ENCODE assay signal across 8 mouse cellular contexts in the genomic region with DNA sequence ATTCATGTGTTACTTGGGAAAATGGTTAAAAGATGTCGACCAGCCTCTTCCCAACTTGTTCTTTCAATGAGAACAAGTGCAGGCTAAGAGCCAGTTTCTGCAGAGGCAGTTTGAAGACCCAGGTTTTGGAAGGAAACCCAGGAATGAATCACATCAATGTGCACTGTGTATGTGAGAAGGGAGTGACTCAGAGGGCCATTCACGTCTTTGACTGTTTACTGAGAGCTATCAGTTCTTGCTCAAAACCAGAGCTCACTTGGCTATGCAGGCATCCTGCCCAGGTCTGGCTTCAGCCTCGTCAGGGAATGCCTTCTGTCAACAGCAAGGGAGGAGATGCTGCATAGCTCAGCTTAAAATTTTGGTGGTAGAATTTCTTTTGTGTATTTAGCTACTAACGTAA. TPM values are rescaled to one million over a fixed set of nuclear protein-coding genes. Genes with fewer than 3 reads are reported as not detected.
DNase-seq lines count a peak whose midpoint lies in the region; ATAC-seq and TF ChIP-seq lines count a peak whose summit lies in the region.

No protein-coding gene starts in this region.

- H3K4me2 ChIP-seq in midbrain, embryonic 15.5 days: no peak overlapping the region
- no peak overlapping the region for H3K4me2 ChIP-seq in midbrain, embryonic 11.5 days
- no peak overlapping the region for H3K4me2 ChIP-seq in hindbrain, postnatal 0 days (ENCODE audit: low read depth, low read length)

- H3K9me3 ChIP-seq in midbrain, embryonic 15.5 days: no peaks in the 10 kb centered on the region
- H3K9me3 ChIP-seq in midbrain, embryonic 11.5 days (ENCODE audit: control insufficient read depth, low read length): no peaks in the 10 kb centered on the region
- H3K9me3 ChIP-seq in hindbrain, postnatal 0 days (ENCODE audit: low read length): no peaks in the 10 kb centered on the region

- TF ChIP-seq CTCF in hindbrain, postnatal 0 days (IDR thresholded peaks at IDR 0.05; ENCODE audit: low read depth): no peak

- peaks cover 4% of the 10 kb centered on the region for H3K4me1 ChIP-seq in midbrain, embryonic 15.5 days
- peaks cover under 1% of the 10 kb centered on the region; the same call in 1 of the 2 replicates for H3K4me1 ChIP-seq in midbrain, embryonic 11.5 days (ENCODE audit: control insufficient read depth, insufficient read depth, low read length)
- 0 out of 2 replicates have a peak, but pooled peaks cover under 1% of the 10 kb centered on the region for H3K4me1 ChIP-seq in hindbrain, postnatal 0 days (ENCODE audit: insufficient read depth, low read length)

- DNase-seq in midbrain, embryonic 11.5 days (ENCODE audit: low spot score, missing footprints): no peak
- DNase-seq in frontal cortex, adult 2 months (ENCODE audit: extremely low spot score in 1 of 2, low spot score in 1 of 2): peak; percentile 71 to 83
- peak; percentile 43 for DNase-seq in hindbrain, postnatal 0 days (ENCODE audit: low spot score)
- DNase-seq in lung, postnatal 14 days: peak; percentile 62
- no peak for DNase-seq in thymus, postnatal 4 days
- DNase-seq in kidney, adult 18-20 months: no peak
- DNase-seq in embryo, embryonic 10.5 days (ENCODE audit: low spot score): no peak

- ATAC-seq in midbrain, embryonic 15.5 days (replicated peaks): no peak
- ATAC-seq in midbrain, embryonic 11.5 days (ENCODE audit: low FRiP score): no peak
- peak; percentile 40; the same call in 1 of the 2 replicates for ATAC-seq in hindbrain, postnatal 0 days

- H3K27me3 ChIP-seq in midbrain, embryonic 15.5 days (replicated peaks): no peaks in the 10 kb centered on the region
- H3K27me3 ChIP-seq in midbrain, embryonic 11.5 days (ENCODE audit: control insufficient read depth, insufficient read depth, low read length): no peaks in the 10 kb centered on the region
- H3K27me3 ChIP-seq in hindbrain, postnatal 0 days (ENCODE audit: insufficient read depth, low read length): no peaks in the 10 kb centered on the region

- H3K36me3 ChIP-seq in midbrain, embryonic 15.5 days (replicated peaks): no peaks in the 10 kb centered on the region
- no peaks in the 10 kb centered on the region for H3K36me3 ChIP-seq in midbrain, embryonic 11.5 days (ENCODE audit: control insufficient read depth, insufficient read depth, low read length)
- H3K36me3 ChIP-seq in hindbrain, postnatal 0 days (ENCODE audit: insufficient read depth, low read length): no peaks in the 10 kb centered on the region

- H3K27ac ChIP-seq in midbrain, embryonic 15.5 days: 0 out of 2 replicates have a peak overlapping the region, but pooled peaks have one; percentile 8
- no peak overlapping the region for H3K27ac ChIP-seq in midbrain, embryonic 11.5 days (ENCODE audit: low read depth, low read length)
- H3K27ac ChIP-seq in hindbrain, postnatal 0 days: no peak overlapping the region

- 62% methylated on average over 4 of the region's 4 CpGs for WGBS in midbrain, embryonic 15.5 days
- 77% methylated on average over 4 of the region's 4 CpGs for WGBS in midbrain, embryonic 11.5 days
- WGBS in hindbrain, postnatal 0 days: 48% methylated on average over 4 of the region's 4 CpGs

- no peak overlapping the region for H3K9ac ChIP-seq in midbrain, embryonic 15.5 days
- H3K9ac ChIP-seq in midbrain, embryonic 11.5 days (ENCODE audit: low read length): no peak overlapping the region
- H3K9ac ChIP-seq in hindbrain, postnatal 0 days (replicated peaks; ENCODE audit: low read length): no peak overlapping the region

- no peak overlapping the region for H3K4me3 ChIP-seq in midbrain, embryonic 15.5 days
- H3K4me3 ChIP-seq in midbrain, embryonic 11.5 days (ENCODE audit: low read depth, low read length): no peak overlapping the region
- no peak overlapping the region for H3K4me3 ChIP-seq in hindbrain, postnatal 0 days (ENCODE audit: low read length)

RNA-seq across cellular contexts. Expression of a gene that starts 17.0 kb away (rescaled TPM):
- polyA plus RNA-seq in midbrain, embryonic 15.5 days (2015; fragmentation: Nextera tagmentation; extraction: Ambion mirVana): 6.5 and 6.8 TPM in 2 replicates
- 5.1 and 6.1 TPM in 2 replicates for polyA plus RNA-seq in midbrain, embryonic 11.5 days (2014; fragmentation: Nextera tagmentation; extraction: Ambion mirVana)
- 4.7 and 4.8 TPM in 2 replicates for polyA plus RNA-seq in frontal cortex, adult 2 months (2012; rRNA removed)
- total RNA-seq in hindbrain, postnatal 0 days (2014; rRNA removed): 9.3 and 15.2 TPM in 2 replicates
- polyA plus RNA-seq in hindbrain, postnatal 0 days (2015; fragmentation: Nextera tagmentation; extraction: Ambion mirVana): 2.5 and 2.9 TPM in 2 replicates

Comparison
In these comparisons a context has a peak if more than half of its experiments do, and no peak if none do; other contexts are left out.
1. DNase-seq: peak in frontal cortex, adult 2 months (2 of 2), hindbrain, postnatal 0 days (single experiment) and lung, postnatal 14 days (single experiment); none in midbrain, embryonic 11.5 days (single experiment), thymus, postnatal 4 days (single experiment), kidney, adult 18-20 months (single experiment) and embryo, embryonic 10.5 days (single experiment).